ENCODE assay signal across 10 mouse cellular contexts in genomic region chr19:10867946-10868622, GRCm38 (mm10). TPM values are rescaled to one million over a fixed set of nuclear protein-coding genes. Genes with fewer than 3 reads are reported as not detected.
A peak's percentile ranks its signal among the peaks of the same experiment; 100 is the strongest.
DNase-seq lines count a peak whose midpoint lies in the region; ATAC-seq and TF ChIP-seq lines count a peak whose summit lies in the region.
"Had no signal": no experiment of that assay in that cellular context is flagged by ENCODE, and none has a peak within 500 bp of the region (broad histone marks: within the 10 kb centered on the region; RNA-seq: fewer than 3 reads in every experiment).

No protein-coding gene starts in this region.

- H3K27ac ChIP-seq in kidney, embryonic 16.5 days (ENCODE audit: low read length), result no peak overlapping the region
- H3K27ac ChIP-seq in embryonic facial prominence, embryonic 13.5 days, result peak overlapping the region; percentile 90; the same call in 1 of the 2 replicates
- peak overlapping the region; percentile 35 for H3K27ac ChIP-seq in hindbrain, embryonic 16.5 days (ENCODE audit: low read depth, low read length)
- H3K27ac ChIP-seq: macrophage had no signal

- WGBS in kidney, embryonic 16.5 days, result 19% methylated on average over 5 of the region's 5 CpGs
- 20% methylated on average over 5 of the region's 5 CpGs for WGBS in embryonic facial prominence, embryonic 13.5 days
- WGBS in hindbrain, embryonic 16.5 days, result 18% methylated on average over 5 of the region's 5 CpGs

- no peaks in the 10 kb centered on the region for H3K27me3 ChIP-seq in kidney, embryonic 16.5 days (ENCODE audit: insufficient read depth, low read length)
- no peaks in the 10 kb centered on the region for H3K27me3 ChIP-seq in embryonic facial prominence, embryonic 13.5 days
- H3K27me3 ChIP-seq in hindbrain, embryonic 16.5 days (replicated peaks; ENCODE audit: control insufficient read depth, insufficient read depth, low read length), result no peaks in the 10 kb centered on the region
- no peaks in the 10 kb centered on the region for H3K27me3 ChIP-seq in myocyte (ENCODE audit: control insufficient read depth, insufficient read depth, insufficient read length)

- peak overlapping the region; percentile 81 for H3K4me3 ChIP-seq in kidney, embryonic 16.5 days (ENCODE audit: low read length)
- H3K4me3 ChIP-seq in embryonic facial prominence, embryonic 13.5 days, result peak overlapping the region; percentile 79
- peak overlapping the region; percentile 85 for H3K4me3 ChIP-seq in hindbrain, embryonic 16.5 days (ENCODE audit: low read length)
- H3K4me3 ChIP-seq in myocyte, result peak overlapping the region; percentile 76

- no peak for DNase-seq in kidney, adult 18-20 months
- no peak for DNase-seq in urinary bladder, adult 2 months (ENCODE audit: low spot score)
- DNase-seq in adrenal gland, postnatal 10 days, result no peak
- DNase-seq in right cerebral cortex, postnatal 36 days (ENCODE audit: low spot score in 2 of 2), result no peak

- H3K4me2 ChIP-seq in kidney, embryonic 16.5 days (replicated peaks; ENCODE audit: low read depth, low read length), result peak overlapping the region; percentile 64
- H3K4me2 ChIP-seq in embryonic facial prominence, embryonic 13.5 days, result peak overlapping the region; percentile 86
- H3K4me2 ChIP-seq in hindbrain, embryonic 16.5 days (ENCODE audit: low read length), result peak overlapping the region; percentile 82
- peak overlapping the region; percentile 83 for H3K4me2 ChIP-seq in myocyte (ENCODE audit: low read depth)

- H3K9me3 ChIP-seq in kidney, embryonic 16.5 days (ENCODE audit: low read length), result no peaks in the 10 kb centered on the region
- H3K9me3 ChIP-seq in embryonic facial prominence, embryonic 13.5 days, result no peaks in the 10 kb centered on the region
- H3K9me3 ChIP-seq in hindbrain, embryonic 16.5 days (ENCODE audit: control insufficient read depth, low read length), result no peaks in the 10 kb centered on the region

- H3K79me2 ChIP-seq in myocyte (ENCODE audit: control insufficient read depth, insufficient read depth), result peaks cover 23% of the 10 kb centered on the region

- peak overlapping the region; percentile 90 for H3K9ac ChIP-seq in kidney, embryonic 16.5 days (replicated peaks; ENCODE audit: low read length)
- H3K9ac ChIP-seq in embryonic facial prominence, embryonic 13.5 days, result peak overlapping the region; percentile 94
- H3K9ac ChIP-seq in hindbrain, embryonic 16.5 days (ENCODE audit: low read depth, low read length), result peak overlapping the region; percentile 95

- no peak for ATAC-seq in kidney, embryonic 16.5 days (ENCODE audit: low FRiP score, low TSS enrichment)
- no peak for ATAC-seq in embryonic facial prominence, embryonic 13.5 days (ENCODE audit: insufficient number of reproducible peaks, insufficient read depth, low FRiP score, low TSS enrichment, low read depth)
- 0 out of 2 replicates have a peak, but pooled peaks have one; percentile 1 for ATAC-seq in hindbrain, embryonic 16.5 days

- H3ac ChIP-seq in myocyte (ENCODE audit: control insufficient read depth, insufficient read length), result peak overlapping the region; percentile 55

- peaks cover 38% of the 10 kb centered on the region for H3K36me3 ChIP-seq in kidney, embryonic 16.5 days (ENCODE audit: insufficient read depth, low read length)
- peaks cover 63% of the 10 kb centered on the region for H3K36me3 ChIP-seq in embryonic facial prominence, embryonic 13.5 days
- peaks cover 49% of the 10 kb centered on the region for H3K36me3 ChIP-seq in hindbrain, embryonic 16.5 days (ENCODE audit: control insufficient read depth, insufficient read depth, low read length)
- peaks cover 27% of the 10 kb centered on the region for H3K36me3 ChIP-seq in myocyte (ENCODE audit: control insufficient read depth, insufficient read depth)

- TF ChIP-seq POLR2A in myocyte (IDR thresholded peaks at IDR 0.05; ENCODE audit: insufficient read length, low read depth), result no peak

- peaks cover 32% of the 10 kb centered on the region for H3K4me1 ChIP-seq in kidney, embryonic 16.5 days (ENCODE audit: insufficient read depth, low read length)
- H3K4me1 ChIP-seq in embryonic facial prominence, embryonic 13.5 days, result peaks cover 33% of the 10 kb centered on the region
- peaks cover 22% of the 10 kb centered on the region for H3K4me1 ChIP-seq in hindbrain, embryonic 16.5 days (ENCODE audit: control insufficient read depth, insufficient read depth, low read depth, low read length)

TF ChIP-seq in myocyte, 11 proteins besides CTCF, POLR2A, EP300 and RAD21:
- TF ChIP-seq E2F4 (IDR thresholded peaks at IDR 0.05; ENCODE audit: insufficient read depth) (no peak), USF1 (IDR thresholded peaks at IDR 0.05; ENCODE audit: low read depth) (no peak), TCF12 (IDR thresholded peaks at IDR 0.05; ENCODE audit: insufficient read depth, poor library complexity, severe bottlenecking) (no peak), POLR2AphosphoS2 (IDR thresholded peaks at IDR 0.05; ENCODE audit: insufficient read length, low read depth) (no peak), CEBPB (IDR thresholded peaks at IDR 0.05; ENCODE audit: insufficient read depth, poor library complexity, severe bottlenecking) (no peak), SRF (IDR thresholded peaks at IDR 0.05; ENCODE audit: control insufficient read depth, insufficient read length, low read depth) (no peak), MYOD1 (IDR thresholded peaks at IDR 0.05; ENCODE audit: control insufficient read depth in 1 of 3, insufficient read length in 2 of 3, low read depth in 2 of 3) (no peak), REST (IDR thresholded peaks at IDR 0.05; ENCODE audit: insufficient read depth, insufficient read length) (no peak), TCF3 (IDR thresholded peaks at IDR 0.05; ENCODE audit: insufficient read length, low read depth) (no peak), MYOG (IDR thresholded peaks at IDR 0.05; ENCODE audit: control insufficient read depth in 1 of 3, insufficient read depth in 1 of 3, insufficient read length in 2 of 3, low read depth in 2 of 3) (no peak), MAX (IDR thresholded peaks at IDR 0.05; ENCODE audit: low read depth) (no peak)

RNA-seq across cellular contexts. Expression of gene Tmem132a, which starts 1.7 kb away (rescaled TPM):
- polyA plus RNA-seq in kidney, embryonic 16.5 days (2015; fragmentation: Nextera tagmentation; extraction: Ambion mirVana), result 88.6 and 94.4 TPM in 2 replicates
- 99.9 and 107 TPM in 2 replicates for polyA plus RNA-seq in embryonic facial prominence, embryonic 13.5 days (2015; fragmentation: Nextera tagmentation; extraction: Ambion mirVana)
- polyA plus RNA-seq in hindbrain, embryonic 16.5 days (2015; fragmentation: Nextera tagmentation; extraction: Ambion mirVana), result 180 and 196 TPM in 2 replicates
- polyA plus RNA-seq in myocyte (2012; fragmentation: generic; extraction: Trizol), result 118 TPM
- polyA plus RNA-seq in urinary bladder, adult 2 months (2012; rRNA removed), result 14.7 and 16.5 TPM in 2 replicates
- total RNA-seq in adrenal gland, postnatal 10 days (2021), result 10 to 100 TPM; 22.3 to 23.1 TPM

RNA-seq across cellular contexts. Expression of gene Tmem109, which starts 13.7 kb away (rescaled TPM):
- polyA plus RNA-seq in kidney, embryonic 16.5 days (2015; fragmentation: Nextera tagmentation; extraction: Ambion mirVana), result 115 and 118 TPM in 2 replicates
- 82.6 and 87.1 TPM in 2 replicates for polyA plus RNA-seq in embryonic facial prominence, embryonic 13.5 days (2015; fragmentation: Nextera tagmentation; extraction: Ambion mirVana)
- polyA plus RNA-seq in hindbrain, embryonic 16.5 days (2015; fragmentation: Nextera tagmentation; extraction: Ambion mirVana), result 50.2 and 50.7 TPM in 2 replicates
- polyA plus RNA-seq in myocyte (2012; fragmentation: generic; extraction: Trizol), result 223 TPM
- polyA plus RNA-seq in urinary bladder, adult 2 months (2012; rRNA removed), result 132 and 133 TPM in 2 replicates
- total RNA-seq in adrenal gland, postnatal 10 days (2021), result 10 to 100 TPM; 84.0 to 93.2 TPM

RNA-seq across cellular contexts. Expression of gene Prpf19, which starts 26.9 kb away (rescaled TPM):
- polyA plus RNA-seq in kidney, embryonic 16.5 days (2015; fragmentation: Nextera tagmentation; extraction: Ambion mirVana), result 47.6 and 51.3 TPM in 2 replicates
- 45.3 and 47.5 TPM in 2 replicates for polyA plus RNA-seq in embryonic facial prominence, embryonic 13.5 days (2015; fragmentation: Nextera tagmentation; extraction: Ambion mirVana)
- 35.0 and 39.1 TPM in 2 replicates for polyA plus RNA-seq in hindbrain, embryonic 16.5 days (2015; fragmentation: Nextera tagmentation; extraction: Ambion mirVana)
- polyA plus RNA-seq in myocyte (2012; fragmentation: generic; extraction: Trizol), result 222 TPM
- 102 and 133 TPM in 2 replicates for polyA plus RNA-seq in urinary bladder, adult 2 months (2012; rRNA removed)
- 100 to 1,000 TPM; 124 to 163 TPM for total RNA-seq in adrenal gland, postnatal 10 days (2021)

RNA-seq across cellular contexts. Expression of gene Slc15a3, which starts 28.6 kb away (rescaled TPM):
- polyA plus RNA-seq in kidney, embryonic 16.5 days (2015; fragmentation: Nextera tagmentation; extraction: Ambion mirVana), result 0.54 and 0.85 TPM in 2 replicates
- 0.34 and 0.41 TPM in 2 replicates for polyA plus RNA-seq in embryonic facial prominence, embryonic 13.5 days (2015; fragmentation: Nextera tagmentation; extraction: Ambion mirVana)
- polyA plus RNA-seq in hindbrain, embryonic 16.5 days (2015; fragmentation: Nextera tagmentation; extraction: Ambion mirVana), result 0.20 and 0.33 TPM in 2 replicates
- polyA plus RNA-seq in myocyte (2012; fragmentation: generic; extraction: Trizol), result 0.02 TPM
- polyA plus RNA-seq in urinary bladder, adult 2 months (2012; rRNA removed), result 0.99 and 1.7 TPM in 2 replicates
- 1 to 10 TPM; 3.2 to 3.5 TPM for total RNA-seq in adrenal gland, postnatal 10 days (2021)

RNA-seq across cellular contexts. Expression of gene Cd6, which starts 38.2 kb away (rescaled TPM):
- polyA plus RNA-seq in kidney, embryonic 16.5 days (2015; fragmentation: Nextera tagmentation; extraction: Ambion mirVana), result 0.13 TPM in 1 of 2 replicates, not detected in the other
- polyA plus RNA-seq in embryonic facial prominence, embryonic 13.5 days (2015; fragmentation: Nextera tagmentation; extraction: Ambion mirVana), result 0.08 and 0.15 TPM in 2 replicates
- not detected in 2 replicates for polyA plus RNA-seq in hindbrain, embryonic 16.5 days (2015; fragmentation: Nextera tagmentation; extraction: Ambion mirVana)
- not detected for polyA plus RNA-seq in myocyte (2012; fragmentation: generic; extraction: Trizol)
- 0.39 and 0.50 TPM in 2 replicates for polyA plus RNA-seq in urinary bladder, adult 2 months (2012; rRNA removed)
- total RNA-seq in adrenal gland, postnatal 10 days (2021), result 1 to 10 TPM; 2.3 to 4.1 TPM
- total RNA-seq: gastrocnemius, adult 18-20 months had no signal
